Mouse (Mus musculus): ENCODE measurements at regions not wholly inside any gene's neighbourhood (a gene's known extent, or its start where the extent isn't known, plus 50 kb on each side); places are given as distances from the start of the nearest gene placed in this dataset.
A peak's percentile ranks its signal among the peaks of the same experiment; 100 is the strongest.

DNA sequence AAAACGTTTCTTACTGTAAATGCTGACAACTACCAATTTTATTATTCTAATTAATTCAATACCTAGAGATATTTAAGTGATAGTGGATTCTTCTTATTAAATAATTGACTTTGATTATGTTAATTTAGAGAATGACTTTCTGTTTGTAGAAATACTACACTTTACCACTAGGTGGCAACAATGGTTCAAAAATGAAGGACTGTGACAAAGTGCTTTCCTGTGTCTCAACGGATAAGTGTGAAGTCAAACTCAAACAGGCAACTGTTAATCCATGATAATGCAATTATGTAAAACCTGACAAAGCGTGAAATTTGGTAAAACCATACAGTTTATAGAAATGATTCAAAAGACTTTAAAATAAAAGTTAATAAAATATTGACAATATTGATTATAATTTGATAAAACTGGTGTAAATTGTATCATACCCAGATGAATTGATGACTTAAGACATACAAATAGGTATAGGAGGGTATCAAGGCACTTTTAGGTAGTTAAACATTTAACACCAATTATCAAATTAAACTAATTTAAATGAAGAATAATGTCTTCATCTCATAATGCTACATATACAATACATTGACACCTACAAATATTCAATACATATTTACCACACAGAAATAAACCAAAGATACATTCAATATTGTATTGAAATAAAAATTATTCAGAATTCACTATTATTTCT lies 1085.3 kb downstream of the 4930444P10Rik start:
- H3K4me1 ChIP-seq (ENCODE audit: control insufficient read depth, insufficient read depth, low read depth, low read length): no peaks in the 10 kb centered on the region
- WGBS: 3% methylated on average over 3 of the region's 3 CpGs
- H3K4me2 ChIP-seq (ENCODE audit: low read length): no peak overlapping the region
- H3K27me3 ChIP-seq (replicated peaks; ENCODE audit: control insufficient read depth, insufficient read depth, low read length): no peaks in the 10 kb centered on the region
- no peak overlapping the region for H3K4me3 ChIP-seq (ENCODE audit: low read length)
- ATAC-seq: peak; percentile 79; the same call in 1 of the 2 replicates
- no peak overlapping the region for H3K27ac ChIP-seq (ENCODE audit: low read depth, low read length)
- no peak overlapping the region for H3K9ac ChIP-seq (ENCODE audit: low read depth, low read length)
- no peaks in the 10 kb centered on the region for H3K9me3 ChIP-seq (ENCODE audit: control insufficient read depth, low read length)
- no peaks in the 10 kb centered on the region for H3K36me3 ChIP-seq (ENCODE audit: control insufficient read depth, insufficient read depth, low read length)

DNA sequence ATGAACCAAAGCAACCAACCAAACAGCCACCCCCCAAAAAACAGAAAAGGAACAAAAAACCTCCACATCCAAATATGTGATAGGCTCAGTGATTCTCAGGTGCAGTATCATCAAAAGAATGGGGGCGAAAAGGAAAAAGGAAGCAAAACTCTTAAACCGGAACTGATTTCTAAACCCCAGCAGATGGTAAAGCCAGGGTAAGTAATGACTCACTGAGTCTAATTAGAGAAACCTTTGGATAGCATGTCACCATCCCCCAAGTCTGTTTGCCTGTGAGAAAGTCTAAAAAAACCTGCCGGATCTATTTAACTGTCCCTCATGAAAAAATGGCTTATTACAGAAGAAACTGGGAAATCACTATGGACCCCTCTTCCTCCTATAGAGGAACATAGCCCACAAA lies 1097.8 kb downstream of the 4930444P10Rik start:
- Histone ChIP-seq H3K4me1 (ENCODE audit: control insufficient read depth, insufficient read depth, low read depth, low read length) (no peaks in the 10 kb centered on the region), H3K9me3 (ENCODE audit: control insufficient read depth, low read length) (no peaks in the 10 kb centered on the region), H3K27me3 (replicated peaks; ENCODE audit: control insufficient read depth, insufficient read depth, low read length) (no peaks in the 10 kb centered on the region), H3K36me3 (ENCODE audit: control insufficient read depth, insufficient read depth, low read length) (no peaks in the 10 kb centered on the region), H3K27ac (ENCODE audit: low read depth, low read length) (no peak overlapping the region), H3K4me3 (ENCODE audit: low read length) (no peak overlapping the region), H3K9ac (ENCODE audit: low read depth, low read length) (no peak overlapping the region), H3K4me2 (ENCODE audit: low read length) (no peak overlapping the region)
- WGBS: 83% methylated on average over 3 of the region's 3 CpGs
- no peak for ATAC-seq

DNA sequence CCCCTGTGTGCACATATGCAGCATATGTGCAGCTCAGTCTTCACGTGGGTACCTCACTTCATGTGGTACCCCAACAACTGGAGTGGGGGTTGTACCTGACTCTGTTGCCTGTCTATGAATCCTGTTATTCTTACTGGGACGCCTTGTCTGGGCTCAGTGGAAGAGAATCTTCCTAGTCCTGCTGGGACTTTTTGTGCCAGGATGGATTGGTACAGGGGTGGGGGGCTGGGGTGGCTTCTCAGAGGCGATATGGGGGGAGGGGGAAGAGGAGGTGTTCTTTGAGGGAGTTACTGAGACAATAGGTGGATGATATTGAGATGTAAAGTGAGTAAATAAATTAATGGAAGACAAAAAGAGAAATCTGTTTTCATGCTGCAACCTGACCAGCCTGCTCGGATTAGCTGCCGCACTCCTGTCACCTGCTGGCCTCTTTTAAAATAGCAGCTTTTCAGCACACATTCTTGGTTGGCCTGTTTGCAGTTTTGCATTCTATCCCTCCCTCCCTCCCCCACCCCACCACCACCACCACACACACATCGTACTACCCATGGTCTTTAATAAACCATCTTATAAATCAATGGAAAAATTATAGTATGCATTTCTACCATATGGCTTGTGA lies 1112.9 kb downstream of the 4930444P10Rik start:
- ATAC-seq: peak; percentile 76
- Histone ChIP-seq H3K9me3 (ENCODE audit: control insufficient read depth, low read length) (no peaks in the 10 kb centered on the region), H3K27ac (ENCODE audit: low read depth, low read length) (no peak overlapping the region), H3K9ac (ENCODE audit: low read depth, low read length) (no peak overlapping the region), H3K36me3 (ENCODE audit: control insufficient read depth, insufficient read depth, low read length) (no peaks in the 10 kb centered on the region), H3K4me2 (ENCODE audit: low read length) (no peak overlapping the region), H3K27me3 (replicated peaks; ENCODE audit: control insufficient read depth, insufficient read depth, low read length) (no peaks in the 10 kb centered on the region), H3K4me3 (ENCODE audit: low read length) (no peak overlapping the region), H3K4me1 (ENCODE audit: control insufficient read depth, insufficient read depth, low read depth, low read length) (no peaks in the 10 kb centered on the region)
- WGBS: 38% methylated on average over 6 of the region's 6 CpGs

All from hindbrain, embryonic 16.5 days (tissue).